Mouse (Mus musculus): ENCODE data around the gene Lin7a. TPM values are rescaled to one million over a fixed set of nuclear protein-coding genes. Genes with fewer than 3 reads are reported as not detected.
"Not testable (repeated sequence)": the region's sequence is repeated elsewhere in the genome, so short reads cannot be mapped to it uniquely, and the experiment has no call there.

Gene Lin7a
- total RNA-seq, 1 experiment from 2014 or later, result not detected

DNA sequence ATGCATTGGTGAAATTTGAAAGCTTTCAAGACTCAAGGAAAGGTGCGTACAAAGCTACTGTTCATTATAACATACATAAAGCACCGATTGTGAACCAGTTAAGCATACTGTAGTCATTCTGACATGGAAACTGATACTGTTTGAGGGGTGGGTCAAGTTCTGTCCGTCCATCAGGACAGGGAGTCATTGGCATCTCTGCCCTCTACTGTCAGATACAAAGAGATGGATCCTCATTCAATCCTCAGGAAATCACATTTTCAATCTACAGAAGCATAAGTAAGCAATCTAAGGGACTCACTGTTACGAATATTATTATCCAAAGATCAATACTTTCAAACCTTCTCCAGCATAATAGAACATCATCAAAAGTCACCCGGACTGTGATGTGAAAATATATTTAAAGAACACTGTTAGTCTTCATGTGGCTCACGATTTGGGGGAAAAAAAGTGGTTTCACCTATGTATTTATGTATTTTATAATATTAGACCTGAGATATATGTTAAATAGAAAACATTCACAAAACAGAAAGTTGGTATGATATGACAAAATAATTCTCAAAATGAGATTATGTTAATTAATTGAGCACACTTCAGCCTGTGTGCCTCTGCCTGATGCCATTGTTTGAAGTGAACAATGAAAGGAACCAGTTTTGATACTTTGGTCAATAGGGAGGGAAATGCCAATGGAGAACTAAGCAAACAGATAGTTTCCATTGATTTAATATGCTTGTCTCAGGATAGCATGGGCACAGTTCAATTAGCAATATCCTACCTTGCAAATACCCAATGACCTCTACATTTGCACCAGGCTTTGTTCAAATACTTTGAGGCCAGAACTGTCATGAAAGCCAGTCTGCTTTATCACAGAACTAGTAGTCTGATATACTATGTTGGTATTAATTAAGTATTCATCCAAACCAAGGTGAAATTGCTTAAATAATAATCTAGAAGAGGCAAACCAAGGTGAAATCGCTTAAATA is 36.8 kb upstream of the Lin7a start:
- no peak for ATAC-seq (ENCODE audit: extremely low read depth, insufficient number of reproducible peaks, low FRiP score, poor library complexity, severe bottlenecking)

DNA sequence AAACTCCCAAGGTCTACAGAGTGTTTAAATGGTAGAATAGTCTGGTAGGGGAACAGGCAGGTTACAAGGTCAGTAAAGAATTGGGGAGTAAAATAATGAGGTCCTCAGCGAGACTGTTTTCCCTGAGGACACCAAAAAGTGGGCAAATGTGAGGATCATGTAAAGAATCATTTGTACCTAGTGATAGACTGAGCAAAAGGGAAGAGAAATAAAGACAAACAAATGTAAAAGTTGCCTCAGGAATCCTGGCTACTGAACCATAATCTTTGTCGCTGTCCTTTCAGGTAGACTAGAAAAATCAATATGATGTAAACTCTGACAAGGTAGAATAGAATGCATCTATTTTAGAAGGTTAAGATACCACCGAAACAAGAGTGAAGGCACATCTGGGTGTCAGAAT is 36.0 kb upstream of the Lin7a start:
- ATAC-seq (ENCODE audit: extremely low read depth, insufficient number of reproducible peaks, low FRiP score, poor library complexity, severe bottlenecking), result no peak

DNA sequence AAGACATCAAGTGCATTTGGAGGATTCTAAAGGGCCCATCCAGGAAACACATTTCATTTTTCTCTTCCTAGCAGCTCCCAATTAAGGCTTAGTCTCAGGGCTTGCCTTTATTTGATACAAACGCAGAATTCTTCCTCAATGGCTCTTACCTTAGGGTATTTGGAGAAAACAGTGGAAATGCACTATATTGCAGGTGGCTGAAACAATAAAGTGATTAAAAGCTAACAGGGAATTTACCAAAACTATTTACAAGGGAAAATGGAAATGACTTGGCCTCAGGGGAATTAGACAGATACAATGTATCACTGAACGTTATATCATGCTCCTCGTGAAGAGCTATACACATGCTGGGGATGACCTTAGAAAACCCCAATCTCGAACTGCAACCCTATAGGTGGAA is 35.3 kb upstream of the Lin7a start:
- no peak for ATAC-seq (ENCODE audit: extremely low read depth, insufficient number of reproducible peaks, low FRiP score, poor library complexity, severe bottlenecking)

DNA sequence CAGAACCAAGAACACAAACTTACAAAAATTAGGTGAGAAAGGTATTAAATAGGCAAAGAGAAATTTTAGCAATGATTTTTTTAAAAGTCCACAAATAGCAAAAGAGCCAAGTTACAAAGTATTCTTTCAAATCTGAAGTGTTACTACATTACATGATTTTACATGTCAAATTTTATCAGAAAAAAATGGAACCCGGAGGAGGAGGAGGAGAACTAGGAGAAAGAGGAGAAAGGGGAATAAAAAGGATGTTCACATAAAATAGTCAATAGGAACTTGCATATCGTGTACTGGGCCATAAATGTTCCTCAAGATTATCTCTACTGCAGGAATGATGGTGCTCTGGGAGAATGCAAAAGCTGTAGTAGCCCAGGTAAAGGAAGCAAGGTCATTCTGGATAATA is 34.4 kb upstream of the Lin7a start:
- ATAC-seq (ENCODE audit: extremely low read depth, insufficient number of reproducible peaks, low FRiP score, poor library complexity, severe bottlenecking), result no peak

DNA sequence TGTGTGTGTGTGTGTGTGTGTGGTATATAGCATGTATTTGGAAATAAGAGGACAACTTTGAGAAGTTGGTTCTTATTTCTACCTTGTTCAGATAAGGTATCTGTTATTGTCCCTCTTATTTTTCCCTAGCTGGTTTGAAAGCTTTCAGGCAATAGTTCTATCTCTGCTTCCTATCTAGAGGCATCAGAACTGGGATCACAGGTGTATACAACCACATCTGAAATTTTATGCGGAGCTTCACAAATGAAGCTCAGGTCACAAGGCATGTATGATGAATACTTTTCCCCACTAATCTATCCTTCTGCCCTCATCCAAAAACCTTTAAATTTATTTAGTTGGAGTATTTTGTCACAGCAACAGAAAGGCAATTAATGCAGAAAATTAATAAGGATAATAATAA is 33.8 kb upstream of the Lin7a start:
- no peak for ATAC-seq (ENCODE audit: extremely low read depth, insufficient number of reproducible peaks, low FRiP score, poor library complexity, severe bottlenecking)

DNA sequence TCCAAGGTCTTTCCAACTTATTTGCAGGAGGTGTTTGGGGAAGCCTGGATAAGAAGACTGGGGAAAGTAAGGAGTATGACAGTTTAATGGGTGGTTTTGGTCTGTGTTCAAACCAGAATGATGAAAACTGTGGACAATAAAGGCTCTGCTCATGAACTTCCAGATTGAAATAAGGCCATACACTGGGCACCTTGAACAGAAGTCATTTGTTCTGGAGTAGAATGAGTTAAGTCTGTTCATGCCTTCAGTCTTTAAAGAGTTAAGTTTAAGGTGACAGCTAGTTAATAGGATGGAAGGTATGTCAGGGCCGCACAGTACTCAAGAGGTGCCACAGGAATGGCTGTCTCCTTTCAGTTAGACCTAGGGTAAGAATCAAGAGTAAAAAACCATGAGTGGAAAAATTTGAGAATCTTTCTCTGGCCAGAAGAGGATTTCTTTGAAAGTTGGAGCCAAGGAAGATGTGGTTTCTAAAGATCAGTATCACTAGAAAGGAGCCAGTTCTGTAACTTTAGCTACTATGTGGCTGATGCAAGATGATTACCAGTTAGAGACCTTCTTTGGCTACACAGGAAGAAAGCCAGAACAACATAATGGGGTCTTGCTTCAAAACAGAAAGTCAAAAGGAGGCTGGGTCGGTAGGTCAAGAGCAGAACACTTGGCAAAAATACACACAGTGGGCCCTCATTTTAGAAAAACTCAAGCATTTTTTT is 33.2 kb upstream of the Lin7a start:
- ATAC-seq (ENCODE audit: extremely low read depth, insufficient number of reproducible peaks, low FRiP score, poor library complexity, severe bottlenecking), result no peak

DNA sequence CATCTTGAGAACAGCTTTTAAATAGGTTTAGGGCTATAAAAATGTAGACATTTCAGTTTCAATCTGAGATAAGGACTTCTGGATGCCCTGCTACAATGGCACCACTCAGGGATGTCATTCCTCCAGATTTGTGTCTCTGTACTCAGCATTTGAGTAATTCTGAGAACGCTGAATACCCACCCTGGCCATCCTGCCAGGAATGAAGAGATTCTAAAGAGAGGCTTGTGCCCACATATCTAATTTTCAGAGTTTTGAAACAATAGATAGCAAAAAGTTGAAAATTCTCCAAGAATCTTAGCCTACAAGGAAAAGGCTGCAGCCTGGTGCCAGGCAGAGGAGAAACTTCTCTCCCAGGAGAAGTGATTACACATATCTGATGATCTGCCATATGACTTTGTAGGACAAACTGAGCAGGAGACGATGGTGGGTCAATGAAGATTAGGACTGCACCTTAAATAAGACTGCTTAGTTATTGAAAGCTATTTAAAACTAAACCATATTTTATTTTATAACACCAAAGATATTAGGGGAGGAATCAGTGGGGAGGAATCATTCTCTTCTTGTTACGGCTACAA is 32.5 kb upstream of the Lin7a start:
- no peak for ATAC-seq (ENCODE audit: extremely low read depth, insufficient number of reproducible peaks, low FRiP score, poor library complexity, severe bottlenecking)

DNA sequence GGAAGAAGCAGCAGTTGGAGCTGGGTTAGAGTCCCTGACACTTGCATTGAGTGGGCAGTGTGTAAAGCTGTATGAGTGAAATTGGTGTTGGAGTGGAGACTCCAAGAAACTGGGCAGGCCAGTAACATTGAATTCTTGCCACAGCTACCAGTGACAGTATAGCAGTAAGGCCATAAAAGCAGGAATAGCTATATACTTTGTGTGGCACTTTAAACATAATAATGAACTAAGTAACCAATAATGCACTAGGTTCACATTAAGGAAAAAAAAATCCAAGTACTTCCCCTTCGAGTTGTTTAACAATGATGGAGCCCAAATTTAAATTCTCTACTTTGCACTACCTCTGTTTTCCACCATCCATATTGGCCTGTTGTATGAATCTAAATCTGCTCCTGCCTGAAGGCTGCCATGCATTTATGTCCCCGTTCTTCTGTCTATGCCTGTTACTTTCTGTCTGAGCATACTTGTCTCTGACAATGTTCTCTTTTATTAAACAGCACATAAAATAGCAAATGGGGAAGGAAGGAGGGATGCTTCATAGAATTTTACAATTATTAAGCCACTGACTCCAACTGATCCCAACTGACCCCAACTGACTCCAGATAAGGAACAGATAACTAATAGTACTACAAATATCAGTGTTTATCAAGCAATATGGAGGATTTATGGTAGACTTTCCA is 31.7 kb upstream of the Lin7a start:
- no peak for ATAC-seq (ENCODE audit: extremely low read depth, insufficient number of reproducible peaks, low FRiP score, poor library complexity, severe bottlenecking)

DNA sequence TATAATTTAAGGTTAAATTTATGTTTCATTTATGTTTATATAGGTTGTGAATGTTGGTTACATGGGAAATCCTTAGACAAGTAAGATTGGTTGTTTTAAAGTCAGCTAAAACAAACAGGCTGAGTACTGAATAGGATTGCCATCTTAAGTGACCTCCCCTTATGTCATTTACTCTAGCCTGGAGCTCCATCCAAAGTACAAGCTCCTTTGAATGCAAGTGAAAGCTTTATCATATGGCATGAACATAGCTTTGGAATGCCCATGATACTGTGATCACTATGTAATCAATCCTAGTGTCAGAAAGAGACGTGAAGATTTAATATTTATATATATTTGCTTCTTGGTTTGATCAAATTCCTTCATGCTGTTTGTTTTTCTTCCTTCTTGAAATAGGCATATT is 31.0 kb upstream of the Lin7a start:
- no peak for ATAC-seq (ENCODE audit: extremely low read depth, insufficient number of reproducible peaks, low FRiP score, poor library complexity, severe bottlenecking)

DNA sequence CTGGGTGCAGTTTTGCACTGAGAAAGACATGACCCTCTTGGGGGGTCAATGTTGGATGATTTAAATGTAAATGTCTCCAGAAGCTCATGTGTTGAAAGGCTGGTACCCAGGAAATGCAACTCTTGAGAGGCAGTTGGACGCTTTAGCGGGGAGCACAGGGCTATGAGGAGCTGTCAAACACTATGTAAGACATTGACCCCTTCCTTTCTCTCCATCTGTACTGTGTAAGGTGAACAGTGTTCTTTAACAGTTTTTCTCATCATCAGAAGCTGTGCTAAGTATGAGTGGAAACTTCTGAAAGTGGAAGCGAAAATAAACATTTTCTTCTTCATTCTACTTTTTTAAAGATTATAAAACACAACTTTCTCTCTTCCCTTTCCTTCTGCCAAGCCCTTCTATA is 30.5 kb upstream of the Lin7a start:
- ATAC-seq (ENCODE audit: extremely low read depth, insufficient number of reproducible peaks, low FRiP score, poor library complexity, severe bottlenecking), result no peak

DNA sequence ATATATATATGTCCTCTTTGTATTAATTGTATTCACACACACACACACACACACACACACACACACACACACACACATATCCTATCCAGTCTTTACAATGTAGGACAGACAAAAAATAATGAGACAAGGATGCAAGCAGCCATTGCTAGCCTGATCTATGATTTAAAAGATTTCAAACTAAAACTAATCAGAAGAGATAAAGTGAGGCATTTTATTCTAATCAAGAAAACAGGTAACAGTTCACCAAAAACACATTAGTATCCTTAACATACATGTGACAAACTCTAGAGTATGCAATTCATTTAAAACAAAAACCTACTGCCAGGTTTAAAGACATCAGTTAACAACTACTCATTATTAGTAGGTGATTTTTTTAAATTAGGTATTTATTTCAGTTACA is 30.1 kb upstream of the Lin7a start:
- no peak for ATAC-seq (ENCODE audit: extremely low read depth, insufficient number of reproducible peaks, low FRiP score, poor library complexity, severe bottlenecking)

DNA sequence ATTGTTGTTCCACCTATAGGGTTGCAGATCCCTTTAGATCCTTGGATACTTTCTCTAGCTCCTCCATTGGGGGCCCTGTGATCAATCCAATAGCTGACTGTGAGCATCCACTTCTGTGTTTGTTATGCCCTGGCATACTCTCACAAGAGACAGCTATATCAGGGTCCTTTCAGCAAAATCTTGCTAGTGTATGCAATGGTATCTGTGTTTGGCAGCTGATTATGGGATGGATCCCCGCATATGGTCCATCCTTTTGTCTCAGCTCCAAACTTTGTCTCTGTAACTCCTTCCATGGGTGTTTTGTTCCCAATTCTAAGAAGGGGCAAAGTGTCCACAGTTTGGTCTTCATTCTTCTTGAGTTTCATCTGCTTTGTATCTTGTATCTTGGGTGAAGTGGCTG is 29.5 kb upstream of the Lin7a start:
- not testable (repeated sequence) for ATAC-seq (ENCODE audit: extremely low read depth, insufficient number of reproducible peaks, low FRiP score, poor library complexity, severe bottlenecking)

DNA sequence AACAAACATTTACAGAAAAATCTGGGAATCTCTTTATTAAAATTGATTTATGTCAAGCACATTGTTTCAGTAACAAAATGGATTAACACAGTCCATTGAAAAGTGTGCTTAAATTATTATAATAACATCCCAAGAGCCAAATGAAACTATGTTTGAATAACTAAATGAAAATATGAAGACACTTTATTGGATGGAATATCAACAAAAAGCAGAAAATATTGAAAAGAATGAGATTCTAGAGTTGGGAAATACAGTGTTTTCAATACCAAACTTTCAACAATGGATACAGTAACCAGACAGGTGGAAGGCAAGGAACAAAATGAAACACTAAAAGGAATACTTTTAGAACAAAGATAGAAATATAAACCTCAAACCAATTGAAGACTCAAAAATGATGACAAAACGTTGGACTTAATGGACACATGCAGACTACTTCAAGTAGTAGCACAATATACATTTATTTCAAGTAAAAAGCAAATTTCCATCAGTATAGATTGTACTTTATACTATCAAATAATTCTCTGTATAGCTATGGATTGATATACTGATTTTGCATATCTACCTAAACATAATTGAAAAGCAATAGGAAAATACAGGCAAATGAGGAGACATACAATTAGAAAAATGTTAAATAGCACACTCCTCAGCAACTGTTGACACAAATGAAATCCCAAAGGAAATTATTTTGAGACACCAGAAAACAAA is 28.6 kb upstream of the Lin7a start:
- ATAC-seq (ENCODE audit: extremely low read depth, insufficient number of reproducible peaks, low FRiP score, poor library complexity, severe bottlenecking), result no peak

DNA sequence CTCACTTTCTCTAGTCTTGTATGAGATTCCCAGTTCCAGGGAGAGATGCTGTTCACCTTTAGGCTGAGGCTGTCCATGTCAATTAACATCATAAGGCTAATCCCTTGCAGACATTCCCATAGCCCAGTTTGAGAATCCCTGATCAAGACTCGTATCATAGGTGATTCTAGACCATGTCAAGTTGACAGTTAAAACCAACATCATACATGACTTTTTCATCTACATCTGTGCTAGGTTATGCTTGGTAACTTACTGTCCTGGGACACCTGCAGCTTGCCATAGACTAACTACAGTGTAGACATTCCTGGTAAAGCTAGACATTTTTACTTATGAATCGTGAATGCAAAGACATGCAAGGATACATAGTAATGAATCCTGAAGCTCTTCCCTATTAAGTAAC is 27.3 kb upstream of the Lin7a start:
- no peak for ATAC-seq (ENCODE audit: extremely low read depth, insufficient number of reproducible peaks, low FRiP score, poor library complexity, severe bottlenecking)

DNA sequence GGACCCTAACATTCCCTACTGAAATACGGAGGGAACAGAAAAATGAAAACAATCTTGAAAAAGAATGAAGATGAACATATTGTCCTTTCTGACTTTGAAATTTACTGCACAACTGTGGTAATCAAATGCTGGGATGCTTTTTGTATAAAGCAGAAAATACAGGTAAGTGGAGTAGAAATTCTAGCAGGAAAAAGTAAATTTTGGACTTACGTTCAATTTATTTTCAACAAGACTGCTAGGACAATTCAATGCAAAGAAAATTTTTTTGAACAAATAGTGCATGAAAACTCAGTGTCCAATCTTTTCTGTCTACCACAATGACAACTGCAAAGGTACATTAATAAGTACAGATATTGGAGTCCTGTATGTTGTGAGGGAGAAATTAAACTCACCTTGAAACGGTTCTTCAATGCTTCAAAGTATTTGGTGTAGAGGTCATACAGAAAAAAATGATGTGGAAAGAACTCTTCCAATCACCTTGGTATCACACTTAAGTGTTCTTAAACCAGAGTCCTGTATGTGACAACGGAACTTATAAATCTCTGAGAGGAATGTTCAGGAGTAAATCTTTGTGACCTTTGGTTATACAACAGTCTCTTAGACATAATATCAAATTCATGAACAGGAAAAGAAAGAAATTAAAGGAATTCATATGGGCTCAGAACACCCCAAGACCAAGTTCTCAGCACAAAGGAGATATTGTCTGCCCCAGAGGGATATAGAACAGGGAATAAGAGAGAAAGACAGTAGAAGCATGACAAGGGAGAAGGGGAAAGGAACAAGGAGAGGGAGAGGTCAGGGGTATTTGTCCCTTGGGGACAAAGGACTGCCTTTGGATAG is 26.6 kb upstream of the Lin7a start:
- no peak for ATAC-seq (ENCODE audit: extremely low read depth, insufficient number of reproducible peaks, low FRiP score, poor library complexity, severe bottlenecking)

DNA sequence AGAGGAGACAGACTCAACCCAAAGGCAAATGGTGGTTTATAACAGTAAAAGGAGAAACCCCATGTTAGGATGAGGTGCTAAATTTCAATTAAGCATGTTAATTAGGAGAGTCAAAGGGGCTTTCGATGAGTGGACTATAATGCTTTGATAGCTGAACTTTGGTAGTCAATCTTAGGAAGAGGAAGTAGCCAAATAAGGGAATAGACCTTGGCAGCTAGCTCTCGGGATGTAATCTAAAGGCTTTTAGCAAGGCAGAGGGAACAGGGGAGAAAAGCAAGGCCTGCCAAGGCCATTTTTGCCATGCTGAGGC is 26.0 kb upstream of the Lin7a start:
- ATAC-seq (ENCODE audit: extremely low read depth, insufficient number of reproducible peaks, low FRiP score, poor library complexity, severe bottlenecking), result no peak

DNA sequence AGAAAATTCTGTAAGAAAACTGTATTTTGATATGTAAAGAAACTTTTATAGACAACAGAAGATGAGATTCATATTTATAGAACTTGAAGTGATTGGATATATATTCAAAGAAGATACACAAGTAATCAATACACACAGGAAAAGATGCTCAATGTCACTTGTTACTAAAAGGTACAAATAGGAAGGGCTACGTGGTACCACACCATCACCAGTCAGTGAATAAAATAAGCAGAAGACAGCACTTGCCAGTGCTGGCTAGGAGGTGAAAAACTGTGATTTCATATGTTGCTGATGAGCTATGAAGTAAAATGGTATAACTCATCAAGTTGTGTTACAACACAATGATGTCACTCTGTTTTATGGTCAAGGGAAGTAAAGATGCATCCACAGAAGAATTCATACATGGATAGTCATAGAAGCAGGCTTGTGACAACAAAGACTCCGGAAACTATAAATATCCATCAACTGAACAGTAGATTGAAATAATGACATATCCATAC is 25.5 kb upstream of the Lin7a start:
- no peak for ATAC-seq (ENCODE audit: extremely low read depth, insufficient number of reproducible peaks, low FRiP score, poor library complexity, severe bottlenecking)
